Mouse (Mus musculus) C2C12 (cell line): ENCODE measurements at regions not wholly inside any gene's neighbourhood (a gene's known extent, or its start where the extent isn't known, plus 50 kb on each side); places are given as distances from the start of the nearest gene placed in this dataset.

Source experiments
- CEBPB ChIP-seq: IDR thresholded peaks from one replicate; pipeline ENCODE4 v1.6.1; 2011; ENCODE audit warnings: low read depth, mild to moderate bottlenecking, control low read depth, moderate library complexity
- CTCF ChIP-seq: IDR thresholded peaks from one replicate; pipeline ENCODE4 v1.5.1; 2011; ENCODE audit not compliant: control insufficient read depth, insufficient read depth, insufficient read length
- FOSL1 ChIP-seq: IDR thresholded peaks from one replicate; pipeline ENCODE4 v1.8.0; 2011; ENCODE audit warnings: mild to moderate bottlenecking, low read length; ENCODE audit not compliant: poor library complexity, insufficient read depth, severe bottlenecking
- MAX ChIP-seq: IDR thresholded peaks from one replicate; pipeline ENCODE4 v1.6.1; 2011; ENCODE audit warnings: mild to moderate bottlenecking, control low read depth
- MYOD1 ChIP-seq: IDR thresholded peaks from one replicate; pipeline ENCODE4 v1.6.1; 2011; ENCODE audit warnings: low read depth; ENCODE audit not compliant: control insufficient read depth, insufficient read length
- MYOG ChIP-seq: IDR thresholded peaks from one replicate; pipeline ENCODE4 v1.6.1; 2011; ENCODE audit not compliant: control insufficient read depth, insufficient read length; ENCODE audit errors: extremely low read depth
- USF1 ChIP-seq: IDR thresholded peaks from one replicate; pipeline ENCODE4 v1.6.1; 2011; ENCODE audit warnings: low read depth, mild to moderate bottlenecking, control low read depth, moderate library complexity

- TF ChIP-seq CTCF (no peak), USF1 (no peak), CEBPB (no peak), MYOD1 (no peak), MYOG (no peak), MAX (no peak), FOSL1 (no peak)
These were observed 194.5 kb downstream of the Gm5426 start for GRCm38 (mm10) chr10:96330639-96331487.
